Mouse (Mus musculus) kidney, adult 2 months (tissue): Measurements from ENCODE around the gene Pcnx2.

Experiments
- CTCF ChIP-seq: fragments of 200-500 bp; conservative IDR thresholded peaks from 2 replicates; pipeline ENCODE4 v1.5.1; 2011; ENCODE audit warnings: low read depth, mild to moderate bottlenecking, control low read depth, low read length, moderate library complexity, mixed read lengths; ENCODE audit not compliant: insufficient read depth, insufficient read length
- POLR2A ChIP-seq: fragments of 200-500 bp; IDR thresholded peaks from one replicate; pipeline ENCODE4 v1.6.1; 2011; ENCODE audit warnings: low read depth, low read length, control low read depth

DNA sequence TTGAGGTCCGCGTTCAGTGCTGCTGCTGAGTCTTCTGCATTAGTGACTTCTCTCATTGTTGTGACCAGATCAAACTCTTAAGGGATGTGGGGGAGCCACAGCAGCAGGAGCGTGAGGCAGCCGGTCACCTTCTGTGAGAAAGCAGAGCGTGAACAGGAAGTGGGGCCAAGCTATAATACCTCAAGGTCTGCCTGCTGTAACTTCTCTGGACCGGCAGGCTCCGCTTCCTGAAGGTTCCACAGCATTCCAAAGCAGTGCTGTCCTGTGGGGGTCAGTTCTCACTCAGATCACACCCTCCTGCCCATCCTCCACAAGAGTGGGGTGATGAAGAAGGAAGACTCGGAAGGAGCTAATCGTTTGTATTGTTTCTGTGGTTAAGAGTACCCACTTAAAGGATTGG, 22.6 kb upstream of the Pcnx2 start:
- TF ChIP-seq POLR2A (no peak), CTCF (no peak)
